In genomic region chr8:30630332-30630731, GRCm38 (mm10) we compare ENCODE assay signal across 26 mouse cellular contexts.
DNase-seq lines count a peak whose midpoint lies in the region; ATAC-seq and TF ChIP-seq lines count a peak whose summit lies in the region.
"Had no signal": no experiment of that assay in that cellular context is flagged by ENCODE, and none has a peak within 500 bp of the region (broad histone marks: within the 10 kb centered on the region; RNA-seq: fewer than 3 reads in every experiment).

No protein-coding gene starts in this region.

- no peaks in the 10 kb centered on the region for H3K9me3 ChIP-seq in forebrain, embryonic 10.5 days
- no peaks in the 10 kb centered on the region for H3K9me3 ChIP-seq in forebrain, embryonic 15.5 days
- H3K9me3 ChIP-seq in forebrain, embryonic 14.5 days (replicated peaks; ENCODE audit: control insufficient read depth, low read length) = no peaks in the 10 kb centered on the region
- H3K9me3 ChIP-seq in forebrain, embryonic 13.5 days (replicated peaks) = no peaks in the 10 kb centered on the region
- H3K9me3 ChIP-seq: embryonic facial prominence, embryonic 12.5 days; G1E had no signal

- DNase-seq in forebrain, embryonic 10.5 days (ENCODE audit: extremely low spot score, low spot score) = no peak
- DNase-seq in forebrain, embryonic 14.5 days (ENCODE audit: low spot score) = peak; percentile 19
- peak; percentile 40 for DNase-seq in brain, embryonic 14.5 days (ENCODE audit: low read depth)
- DNase-seq in cerebellum, adult 2 months = no peak
- no peak for DNase-seq in spleen, postnatal 36 days (ENCODE audit: low spot score in 2 of 2)
- DNase-seq: adrenal gland, adult 2 months; adrenal gland, postnatal 14 days; B cell, adult 2 months; cerebellum, adult 11-12 months; cerebellum, adult 9-10 months; cerebellum, postnatal 14 days; gastrocnemius, adult 2 months; gastrocnemius, postnatal 14 days; heart, adult 11 months; kidney, adult 18-20 months had no signal

- peak overlapping the region; percentile 9; the same call in 1 of the 2 replicates for H3K27ac ChIP-seq in forebrain, embryonic 10.5 days
- H3K27ac ChIP-seq in forebrain, embryonic 15.5 days (replicated peaks) = no peak overlapping the region
- no peak overlapping the region for H3K27ac ChIP-seq in forebrain, embryonic 14.5 days (ENCODE audit: low read depth, low read length)
- no peak overlapping the region for H3K27ac ChIP-seq in forebrain, embryonic 13.5 days
- H3K27ac ChIP-seq in cerebellum, adult 2 months (ENCODE audit: insufficient read depth, low read length) = no peak overlapping the region
- H3K27ac ChIP-seq: embryonic facial prominence, embryonic 12.5 days; gastrocnemius, adult 2 months; hindbrain, embryonic 14.5 days; hindbrain, postnatal 0 days had no signal

- H3K4me1 ChIP-seq in forebrain, embryonic 10.5 days = peaks cover 16% of the 10 kb centered on the region
- no peaks in the 10 kb centered on the region; the same call in 1 of the 2 replicates for H3K4me1 ChIP-seq in forebrain, embryonic 15.5 days
- peaks cover 4% of the 10 kb centered on the region; the same call in 1 of the 2 replicates for H3K4me1 ChIP-seq in forebrain, embryonic 14.5 days (ENCODE audit: control insufficient read depth, insufficient read depth, low read length)
- peaks cover 11% of the 10 kb centered on the region; the same call in 1 of the 2 replicates for H3K4me1 ChIP-seq in forebrain, embryonic 13.5 days
- no peaks in the 10 kb centered on the region for H3K4me1 ChIP-seq in cerebellum, adult 2 months (ENCODE audit: control insufficient read depth, insufficient read depth, low read length)
- H3K4me1 ChIP-seq: embryonic facial prominence, embryonic 12.5 days had no signal

- no peak overlapping the region for H3K4me2 ChIP-seq in forebrain, embryonic 15.5 days (replicated peaks)
- H3K4me2 ChIP-seq in forebrain, embryonic 14.5 days (ENCODE audit: low read length) = no peak overlapping the region
- H3K4me2 ChIP-seq in forebrain, embryonic 13.5 days = no peak overlapping the region
- H3K4me2 ChIP-seq: embryonic facial prominence, embryonic 12.5 days; heart, embryonic 11.5 days; hindbrain, embryonic 14.5 days had no signal

- no peak for TF ChIP-seq CTCF in brain, embryonic 14.5 days (IDR thresholded peaks at IDR 0.05; ENCODE audit: borderline replicate concordance, extremely low read depth, insufficient read depth, insufficient read length)
- TF ChIP-seq CTCF in cerebellum, adult 2 months (IDR thresholded peaks at IDR 0.05; ENCODE audit: borderline replicate concordance, insufficient read depth, low read depth, low read length) = no peak

- no peak overlapping the region for H3K9ac ChIP-seq in forebrain, embryonic 15.5 days (replicated peaks)
- H3K9ac ChIP-seq in forebrain, embryonic 14.5 days (ENCODE audit: low read length) = no peak overlapping the region
- H3K9ac ChIP-seq in forebrain, embryonic 13.5 days = no peak overlapping the region
- H3K9ac ChIP-seq: embryonic facial prominence, embryonic 12.5 days; hindbrain, embryonic 14.5 days had no signal

- H3K4me3 ChIP-seq in forebrain, embryonic 10.5 days = no peak overlapping the region
- no peak overlapping the region for H3K4me3 ChIP-seq in forebrain, embryonic 15.5 days
- H3K4me3 ChIP-seq in forebrain, embryonic 14.5 days (ENCODE audit: low read depth, low read length) = no peak overlapping the region
- H3K4me3 ChIP-seq in forebrain, embryonic 13.5 days = no peak overlapping the region
- H3K4me3 ChIP-seq in cerebellum, adult 2 months (replicated peaks; ENCODE audit: insufficient read depth, low read depth, low read length) = no peak overlapping the region
- H3K4me3 ChIP-seq: embryonic facial prominence, embryonic 12.5 days; erythroblast, embryonic 14.5 days; gastrocnemius, adult 2 months had no signal

- no peaks in the 10 kb centered on the region for H3K36me3 ChIP-seq in forebrain, embryonic 10.5 days (replicated peaks)
- no peaks in the 10 kb centered on the region for H3K36me3 ChIP-seq in forebrain, embryonic 15.5 days
- H3K36me3 ChIP-seq in forebrain, embryonic 14.5 days (ENCODE audit: control insufficient read depth, insufficient read depth, low read length) = no peaks in the 10 kb centered on the region
- H3K36me3 ChIP-seq in forebrain, embryonic 13.5 days (ENCODE audit: poor library complexity, severe bottlenecking) = no peaks in the 10 kb centered on the region
- H3K36me3 ChIP-seq: embryonic facial prominence, embryonic 12.5 days; G1E had no signal

- H3K27me3 ChIP-seq in forebrain, embryonic 10.5 days (ENCODE audit: poor library complexity, severe bottlenecking) = no peaks in the 10 kb centered on the region
- no peaks in the 10 kb centered on the region for H3K27me3 ChIP-seq in forebrain, embryonic 15.5 days
- H3K27me3 ChIP-seq in forebrain, embryonic 14.5 days (replicated peaks; ENCODE audit: control insufficient read depth, insufficient read depth, low read length) = no peaks in the 10 kb centered on the region
- no peaks in the 10 kb centered on the region for H3K27me3 ChIP-seq in forebrain, embryonic 13.5 days
- no peaks in the 10 kb centered on the region; the same call in 1 of the 2 replicates for H3K27me3 ChIP-seq in cerebellum, adult 2 months (ENCODE audit: control insufficient read depth, insufficient read depth, low read length)
- H3K27me3 ChIP-seq: CH12.LX; embryonic facial prominence, embryonic 12.5 days had no signal

- no peak for TF ChIP-seq POLR2A in brain, embryonic 14.5 days (IDR thresholded peaks at IDR 0.05; ENCODE audit: borderline replicate concordance, extremely low read depth, insufficient read depth, insufficient read length, poor library complexity, severe bottlenecking)
- no peak for TF ChIP-seq POLR2A in cerebellum, adult 2 months (IDR thresholded peaks at IDR 0.05; ENCODE audit: borderline replicate concordance, insufficient read depth, low read length)

- no peak for ATAC-seq in forebrain, embryonic 15.5 days (replicated peaks)
- ATAC-seq in forebrain, embryonic 14.5 days = 0 out of 2 replicates have a peak, but pooled peaks have one; percentile 32
- no peak for ATAC-seq in forebrain, embryonic 13.5 days
- ATAC-seq: hindbrain, postnatal 0 days; inflammation-experienced regulatory T-cells, adult 6 months; intestine, embryonic 16.5 days had no signal

- WGBS in forebrain, embryonic 10.5 days = 66% methylated on average over 5 of the region's 5 CpGs
- 34% methylated on average over 5 of the region's 5 CpGs for WGBS in forebrain, embryonic 15.5 days
- 54% methylated on average over 5 of the region's 5 CpGs for WGBS in forebrain, embryonic 14.5 days
- WGBS in forebrain, embryonic 13.5 days = 38% methylated on average over 5 of the region's 5 CpGs
- WGBS in cerebellum, adult 2 months = 83% methylated on average over 5 of the region's 5 CpGs

Comparison
In these comparisons a context has a peak if more than half of its experiments do, and no peak if none do; other contexts are left out.
1. DNase-seq: peak in forebrain, embryonic 14.5 days (single experiment) and brain, embryonic 14.5 days (single experiment); none in forebrain, embryonic 10.5 days (single experiment), cerebellum, adult 2 months (0 of 2) and spleen, postnatal 36 days (0 of 2).